Mouse (Mus musculus): ENCODE measurements around the gene Arhgef25. TPM values are rescaled to one million over a fixed set of nuclear protein-coding genes. Genes with fewer than 3 reads are reported as not detected.
"Not testable (repeated sequence)": the region's sequence is repeated elsewhere in the genome, so short reads cannot be mapped to it uniquely, and the experiment has no call there.

Gene Arhgef25
- polyA plus RNA-seq, 1 experiment from 2014 or later = 96.5 TPM

DNA sequence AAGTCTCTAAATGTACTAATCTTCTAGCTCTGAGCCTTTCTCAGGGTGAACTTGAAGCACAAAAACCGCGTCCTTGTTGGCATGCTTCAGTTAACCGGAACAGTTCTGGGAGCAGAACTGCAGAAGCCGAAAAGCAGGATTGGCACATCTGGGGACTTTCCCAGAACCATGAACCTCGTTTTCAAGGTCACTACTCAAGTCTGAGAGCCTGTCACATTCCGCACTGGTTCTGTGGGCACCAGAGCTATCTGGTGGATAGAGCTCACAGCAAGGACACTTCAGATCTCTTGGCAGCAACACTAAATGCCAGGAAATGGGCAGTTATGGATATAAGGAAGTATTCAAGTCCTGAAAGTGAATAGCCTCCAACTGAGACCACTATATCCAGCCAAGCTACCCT, 42.7 kb downstream of the Arhgef25 start:
- H3K4me1 ChIP-seq = no peaks in the 10 kb centered on the region
- H3K9me3 ChIP-seq = no peaks in the 10 kb centered on the region
- no peak overlapping the region for H3K4me3 ChIP-seq
- WGBS = 82% methylated on average over 6 of the region's 6 CpGs
- no peak overlapping the region for H3K27ac ChIP-seq
- H3K9ac ChIP-seq = no peak overlapping the region
- no peak overlapping the region for H3K4me2 ChIP-seq (replicated peaks)
- H3K27me3 ChIP-seq = no peaks in the 10 kb centered on the region
- ATAC-seq (ENCODE audit: insufficient number of reproducible peaks, insufficient read depth, low FRiP score, low TSS enrichment) = no peak
- H3K36me3 ChIP-seq = no peaks in the 10 kb centered on the region

DNA sequence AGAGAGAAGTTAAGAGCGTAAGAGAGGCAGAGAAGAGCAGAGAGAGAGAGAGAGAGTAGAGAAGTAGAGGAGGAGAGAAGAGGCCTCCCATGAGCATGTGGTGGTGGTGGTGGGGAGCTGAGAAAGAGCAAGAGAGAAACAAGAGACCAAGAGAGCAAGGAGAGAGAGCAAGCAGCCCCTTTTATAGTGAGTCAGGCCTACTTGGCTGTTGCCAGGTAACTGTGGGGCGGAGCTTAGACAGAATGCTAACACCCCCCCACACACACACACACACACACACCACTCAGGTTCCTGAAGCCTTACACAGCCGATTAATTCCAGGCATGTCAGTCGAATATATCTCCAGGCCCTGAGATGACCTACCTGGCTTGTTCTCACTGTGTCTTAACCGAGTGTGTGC, 44.6 kb downstream of the Arhgef25 start:
- no peak for ATAC-seq (ENCODE audit: insufficient number of reproducible peaks, insufficient read depth, low FRiP score, low TSS enrichment)
- Histone ChIP-seq H3K27ac (no peak overlapping the region), H3K27me3 (no peaks in the 10 kb centered on the region), H3K4me1 (no peaks in the 10 kb centered on the region), H3K9ac (no peak overlapping the region), H3K36me3 (no peaks in the 10 kb centered on the region), H3K4me3 (no peak overlapping the region), H3K9me3 (no peaks in the 10 kb centered on the region), H3K4me2 (replicated peaks) (no peak overlapping the region)
- WGBS = 71% methylated on average over 5 of the region's 5 CpGs

DNA sequence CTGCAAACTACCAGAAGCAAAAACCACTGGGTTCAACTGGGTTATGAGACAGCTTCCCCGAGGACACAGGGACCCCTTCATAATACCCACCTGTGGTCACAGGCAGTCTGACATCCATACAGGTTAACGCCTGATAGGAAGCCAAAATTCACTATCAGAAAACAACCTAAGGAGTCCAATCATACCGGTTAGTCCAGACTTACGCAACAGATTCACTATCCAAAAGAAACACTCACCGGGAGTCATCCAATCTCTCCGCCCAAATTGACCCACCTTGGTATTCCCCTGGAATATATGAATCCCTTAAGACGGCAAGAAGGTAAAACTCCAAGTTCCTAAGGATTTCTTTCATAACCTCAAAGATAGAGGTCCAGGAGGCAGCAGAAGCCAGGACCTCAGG, 45.3 kb downstream of the Arhgef25 start:
- H3K9ac ChIP-seq = no peak overlapping the region
- no peak for ATAC-seq (ENCODE audit: insufficient number of reproducible peaks, insufficient read depth, low FRiP score, low TSS enrichment)
- H3K4me1 ChIP-seq = no peaks in the 10 kb centered on the region
- no peak overlapping the region for H3K27ac ChIP-seq
- H3K4me2 ChIP-seq (replicated peaks) = no peak overlapping the region
- 88% methylated on average over 7 of the region's 7 CpGs for WGBS
- no peaks in the 10 kb centered on the region for H3K36me3 ChIP-seq
- H3K27me3 ChIP-seq = no peaks in the 10 kb centered on the region
- no peak overlapping the region for H3K4me3 ChIP-seq
- H3K9me3 ChIP-seq = no peaks in the 10 kb centered on the region

DNA sequence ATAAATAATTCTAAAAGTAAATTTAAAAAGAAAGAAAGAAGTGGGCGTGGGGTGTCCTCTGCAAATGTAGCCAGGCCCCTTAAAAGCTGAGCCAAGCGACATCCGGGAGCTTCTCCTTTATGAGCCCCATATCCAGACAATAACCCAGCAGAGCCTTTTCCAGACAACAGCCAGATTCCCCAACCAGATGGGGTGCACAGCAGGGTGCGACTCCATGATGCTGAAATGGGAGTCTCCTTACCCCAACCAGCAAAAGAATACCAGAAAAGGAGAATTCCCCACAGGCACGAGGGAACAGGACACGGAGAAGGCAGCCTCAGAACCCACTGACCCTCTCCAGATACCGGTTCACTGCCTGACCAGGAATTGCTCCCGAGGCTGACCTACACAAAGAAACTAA, 46.7 kb downstream of the Arhgef25 start:
- no peak overlapping the region for H3K9ac ChIP-seq
- 83% methylated on average over 8 of the region's 8 CpGs for WGBS

DNA sequence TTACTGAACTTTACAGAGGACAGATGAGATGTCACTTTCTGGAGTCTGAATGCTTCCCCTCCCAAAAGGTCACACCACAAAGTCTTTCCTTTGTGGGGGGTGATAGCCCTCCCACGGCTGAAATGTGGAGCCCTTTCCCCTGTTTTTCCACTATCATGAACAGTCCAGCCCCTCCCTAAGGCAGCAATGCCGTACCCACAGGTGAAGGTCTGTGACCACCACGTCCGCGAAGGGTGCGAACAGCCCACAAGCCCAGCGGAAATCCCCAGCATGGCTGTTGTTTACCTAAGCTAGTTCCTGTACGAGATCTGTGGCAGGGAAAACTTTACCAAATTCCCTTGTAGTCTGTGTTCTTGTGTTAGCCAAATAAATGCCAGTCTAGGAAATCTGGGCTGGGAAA, 48.4 kb downstream of the Arhgef25 start:
- no peak for ATAC-seq (ENCODE audit: insufficient number of reproducible peaks, insufficient read depth, low FRiP score, low TSS enrichment)
- no peak overlapping the region for H3K4me2 ChIP-seq (replicated peaks)
- no peaks in the 10 kb centered on the region for H3K4me1 ChIP-seq
- H3K9ac ChIP-seq = no peak overlapping the region
- no peak overlapping the region for H3K4me3 ChIP-seq
- WGBS = 78% methylated on average over 8 of the region's 8 CpGs
- no peaks in the 10 kb centered on the region for H3K27me3 ChIP-seq
- H3K36me3 ChIP-seq = no peaks in the 10 kb centered on the region
- no peak overlapping the region for H3K27ac ChIP-seq
- no peaks in the 10 kb centered on the region for H3K9me3 ChIP-seq

More for the DNA sequence above, 46.7 kb downstream of the Arhgef25 start:
- H3K9me3 ChIP-seq = no peaks in the 10 kb centered on the region
- no peak for ATAC-seq (ENCODE audit: insufficient number of reproducible peaks, insufficient read depth, low FRiP score, low TSS enrichment)
- no peaks in the 10 kb centered on the region for H3K36me3 ChIP-seq
- H3K27ac ChIP-seq = no peak overlapping the region
- no peaks in the 10 kb centered on the region for H3K27me3 ChIP-seq
- H3K4me1 ChIP-seq = no peaks in the 10 kb centered on the region
- H3K4me3 ChIP-seq = no peak overlapping the region
- H3K4me2 ChIP-seq (replicated peaks) = no peak overlapping the region

DNA sequence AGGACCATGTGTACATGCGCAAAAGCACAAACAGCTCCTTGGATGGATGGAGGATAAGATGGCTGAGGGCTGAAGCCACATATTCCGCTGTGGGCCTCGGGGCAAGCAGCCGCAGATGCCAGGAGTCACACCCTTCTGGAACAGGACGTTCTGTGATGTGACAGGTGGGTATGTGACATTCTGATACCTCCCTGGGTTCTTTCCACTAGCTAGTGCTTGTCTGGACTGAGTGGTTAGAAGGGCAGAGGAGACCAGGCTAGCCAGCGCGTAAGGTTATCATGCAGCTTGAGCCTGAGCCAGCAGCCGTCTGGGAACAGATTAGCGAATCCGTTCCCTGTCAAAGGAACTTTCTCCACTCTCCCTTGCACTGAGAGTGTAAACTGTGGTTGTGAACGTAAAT, 48.9 kb downstream of the Arhgef25 start:
- Histone ChIP-seq H3K4me3 (no peak overlapping the region), H3K27me3 (no peaks in the 10 kb centered on the region), H3K4me1 (no peaks in the 10 kb centered on the region), H3K36me3 (no peaks in the 10 kb centered on the region), H3K4me2 (replicated peaks) (no peak overlapping the region), H3K9ac (no peak overlapping the region), H3K9me3 (no peaks in the 10 kb centered on the region), H3K27ac (no peak overlapping the region)
- ATAC-seq (ENCODE audit: insufficient number of reproducible peaks, insufficient read depth, low FRiP score, low TSS enrichment) = no peak
- WGBS = 85% methylated on average over 11 of the region's 11 CpGs

DNA sequence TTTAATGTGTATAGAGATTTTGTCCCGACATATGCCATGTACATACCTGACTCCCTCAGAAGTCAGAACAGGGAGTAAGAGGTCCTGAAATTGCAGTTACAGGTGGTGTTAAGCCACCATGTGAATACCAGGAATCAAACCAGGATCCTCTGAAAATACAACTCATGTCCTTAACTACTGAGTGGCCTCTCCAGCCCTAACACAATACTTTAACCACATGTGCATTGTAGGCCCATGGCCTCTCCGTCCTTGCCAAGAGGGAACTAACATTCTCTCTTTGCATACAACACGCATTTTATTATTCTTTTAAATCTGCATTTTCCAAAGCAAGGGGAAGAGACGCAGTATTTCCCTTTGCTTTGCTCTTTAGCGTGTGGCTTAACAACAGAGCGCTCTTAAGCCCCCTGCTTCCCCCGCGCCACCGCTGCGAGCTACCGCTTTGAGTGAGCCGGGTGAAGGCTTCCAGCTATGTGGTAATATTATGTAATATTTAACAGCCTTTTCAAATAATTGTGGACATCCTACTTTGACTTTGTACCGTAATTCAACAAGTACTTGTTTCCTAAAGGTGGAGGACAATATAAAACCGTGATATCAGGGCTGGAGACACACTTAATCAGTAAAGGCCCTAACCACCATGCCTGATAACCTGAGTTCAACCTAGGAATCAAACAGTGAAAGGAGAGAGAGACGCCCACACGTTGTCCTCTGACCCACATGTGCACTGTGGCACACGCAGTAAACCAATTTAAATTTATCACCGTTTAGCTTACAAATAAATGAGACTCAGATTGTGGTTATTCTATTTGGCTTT, 51.3 kb downstream of the Arhgef25 start:
- 89% methylated on average over 18 of the region's 18 CpGs for WGBS
- H3K4me3 ChIP-seq = no peak overlapping the region
- H3K9ac ChIP-seq = no peak overlapping the region
- no peaks in the 10 kb centered on the region for H3K27me3 ChIP-seq
- no peak for ATAC-seq (ENCODE audit: insufficient number of reproducible peaks, insufficient read depth, low FRiP score, low TSS enrichment)
- H3K27ac ChIP-seq = no peak overlapping the region
- H3K36me3 ChIP-seq = no peaks in the 10 kb centered on the region
- no peaks in the 10 kb centered on the region for H3K4me1 ChIP-seq
- H3K9me3 ChIP-seq = no peaks in the 10 kb centered on the region
- no peak overlapping the region for H3K4me2 ChIP-seq (replicated peaks)

DNA sequence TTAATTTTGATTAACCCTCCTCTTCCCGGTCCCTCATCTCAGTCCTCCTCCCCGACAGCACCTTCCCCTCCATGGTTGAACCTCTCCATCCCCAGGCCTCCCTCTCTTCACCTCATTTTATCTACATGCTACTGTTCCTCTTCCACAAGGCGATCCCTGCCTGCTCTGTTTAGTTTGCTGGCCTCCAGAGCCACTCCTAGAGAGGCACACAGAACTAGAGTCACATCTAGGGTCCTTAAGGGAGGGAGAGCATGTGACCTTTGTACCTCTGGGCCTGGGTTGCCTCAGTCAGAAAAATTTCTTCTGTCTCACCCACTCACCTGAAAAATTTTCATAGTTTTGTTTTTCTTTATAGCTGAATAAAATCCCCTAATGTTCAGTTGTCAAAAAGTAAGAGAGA, 52.0 kb downstream of the Arhgef25 start:
- no peak for ATAC-seq (ENCODE audit: insufficient number of reproducible peaks, insufficient read depth, low FRiP score, low TSS enrichment)
- 82% methylated on average over 3 of the region's 3 CpGs for WGBS
- Histone ChIP-seq H3K27me3 (no peaks in the 10 kb centered on the region), H3K27ac (no peak overlapping the region), H3K36me3 (no peaks in the 10 kb centered on the region), H3K9ac (no peak overlapping the region), H3K4me3 (no peak overlapping the region), H3K9me3 (no peaks in the 10 kb centered on the region), H3K4me2 (replicated peaks) (no peak overlapping the region), H3K4me1 (no peaks in the 10 kb centered on the region)

DNA sequence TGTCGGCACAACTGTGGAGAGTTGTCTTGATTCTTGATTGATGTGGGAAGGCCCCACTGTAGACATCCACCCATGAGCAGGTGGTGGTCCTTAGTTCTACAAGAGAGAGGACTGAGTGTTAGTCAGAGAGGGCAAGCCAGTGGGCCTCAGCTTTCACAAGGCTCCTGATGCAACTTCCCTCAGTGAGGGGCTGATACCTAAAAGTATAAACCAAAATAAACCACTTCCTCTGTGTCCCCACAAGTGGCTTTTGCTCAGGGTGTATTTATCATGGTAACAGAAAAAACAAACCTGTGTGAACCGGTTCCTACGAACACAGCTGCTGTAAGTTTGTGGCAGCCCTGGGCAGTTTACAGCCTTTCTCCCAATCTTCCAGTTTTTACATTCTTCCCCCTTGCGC, 53.4 kb downstream of the Arhgef25 start:
- no peaks in the 10 kb centered on the region for H3K9me3 ChIP-seq
- H3K9ac ChIP-seq = no peak overlapping the region
- H3K4me1 ChIP-seq = no peaks in the 10 kb centered on the region
- 83% methylated on average over 4 of the region's 4 CpGs for WGBS
- H3K27me3 ChIP-seq = no peaks in the 10 kb centered on the region
- H3K36me3 ChIP-seq = no peaks in the 10 kb centered on the region
- ATAC-seq (ENCODE audit: insufficient number of reproducible peaks, insufficient read depth, low FRiP score, low TSS enrichment) = no peak
- H3K27ac ChIP-seq = no peak overlapping the region
- no peak overlapping the region for H3K4me3 ChIP-seq
- H3K4me2 ChIP-seq (replicated peaks) = no peak overlapping the region

DNA sequence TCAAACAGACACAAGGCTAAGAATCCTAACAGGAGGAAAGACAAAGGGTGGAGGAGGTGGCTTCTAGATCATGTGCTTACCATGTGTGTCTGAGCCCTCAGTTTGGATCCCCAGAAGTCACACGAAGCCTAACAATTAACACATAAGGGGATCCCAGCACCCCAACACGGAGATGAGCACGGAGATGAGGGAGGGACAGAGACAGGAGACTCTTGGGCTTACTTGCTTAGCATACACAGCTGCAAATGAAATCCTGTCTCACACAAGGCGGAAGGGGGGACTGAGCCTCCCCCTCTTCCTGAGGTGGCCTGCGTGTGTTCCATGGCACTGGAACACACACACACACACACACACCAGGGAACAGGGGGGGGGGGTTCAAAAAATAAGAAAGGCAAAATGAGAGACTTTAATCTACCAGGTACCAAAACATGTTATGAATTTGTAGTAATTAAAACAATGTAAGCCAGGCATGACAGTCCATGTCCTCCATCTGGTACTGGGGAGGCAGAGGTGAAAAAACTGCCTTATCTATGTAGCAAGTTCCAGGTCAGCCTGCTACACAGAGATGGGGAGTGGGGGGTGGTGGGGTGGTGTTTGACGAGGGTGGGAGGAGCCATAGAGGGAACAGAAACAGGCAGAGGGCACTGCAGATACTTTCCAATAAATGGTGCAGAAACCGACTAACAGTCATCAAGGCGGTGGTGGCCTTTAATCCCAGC, 54.6 kb downstream of the Arhgef25 start:
- Histone ChIP-seq H3K9ac (no peak overlapping the region), H3K4me2 (replicated peaks) (no peak overlapping the region), H3K36me3 (no peaks in the 10 kb centered on the region), H3K9me3 (no peaks in the 10 kb centered on the region), H3K27ac (no peak overlapping the region), H3K4me3 (no peak overlapping the region), H3K4me1 (no peaks in the 10 kb centered on the region), H3K27me3 (no peaks in the 10 kb centered on the region)
- no peak for ATAC-seq (ENCODE audit: insufficient number of reproducible peaks, insufficient read depth, low FRiP score, low TSS enrichment)
- 47% methylated on average over 8 of the region's 8 CpGs for WGBS

DNA sequence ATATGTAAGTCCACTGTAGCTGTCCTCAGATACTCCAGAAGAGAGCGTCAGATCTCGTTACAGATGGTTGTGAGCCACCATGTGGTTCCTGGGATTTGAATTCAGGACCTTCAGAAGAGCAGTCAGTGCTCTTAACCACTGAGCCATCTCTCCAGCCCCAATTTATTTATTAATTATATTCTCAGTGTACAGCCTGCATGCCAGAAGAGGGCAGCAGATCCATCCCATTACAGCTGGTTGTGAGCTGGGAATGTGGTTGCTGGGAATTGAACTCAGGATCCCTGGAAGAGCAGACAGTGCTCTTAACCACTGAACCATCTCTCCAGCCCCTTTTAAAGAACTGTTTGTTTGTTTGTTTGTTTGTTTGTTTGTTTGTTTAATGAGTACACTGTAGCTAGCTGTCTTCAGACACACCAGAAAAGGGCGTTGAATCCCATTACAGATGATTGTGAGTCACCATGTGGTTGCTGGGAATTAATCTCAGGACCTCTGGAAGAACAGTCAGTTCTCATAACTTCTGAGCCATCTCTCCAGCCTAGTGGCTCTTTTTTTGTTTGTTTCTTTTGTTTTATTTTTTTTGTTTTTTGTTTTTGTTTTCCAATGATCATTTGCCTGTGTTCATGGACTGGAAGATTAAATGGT, 55.4 kb downstream of the Arhgef25 start:
- not testable (repeated sequence) for H3K27ac ChIP-seq; H3K36me3 ChIP-seq; H3K27me3 ChIP-seq; ATAC-seq (ENCODE audit: insufficient number of reproducible peaks, insufficient read depth, low FRiP score, low TSS enrichment); H3K4me2 ChIP-seq (replicated peaks); H3K9ac ChIP-seq; H3K4me3 ChIP-seq; H3K4me1 ChIP-seq; H3K9me3 ChIP-seq
- 85% methylated on average over 3 of the region's 3 CpGs for WGBS
